Mouse (Mus musculus): ENCODE data around the gene Rsl24d1. TPM values are rescaled to one million over a fixed set of nuclear protein-coding genes. Genes with fewer than 3 reads are reported as not detected.
"Not testable (repeated sequence)": the region's sequence is repeated elsewhere in the genome, so short reads cannot be mapped to it uniquely, and the experiment has no call there.

Gene Rsl24d1
- polyA plus RNA-seq, 1 experiment from 2014 or later: 93.9 TPM

DNA sequence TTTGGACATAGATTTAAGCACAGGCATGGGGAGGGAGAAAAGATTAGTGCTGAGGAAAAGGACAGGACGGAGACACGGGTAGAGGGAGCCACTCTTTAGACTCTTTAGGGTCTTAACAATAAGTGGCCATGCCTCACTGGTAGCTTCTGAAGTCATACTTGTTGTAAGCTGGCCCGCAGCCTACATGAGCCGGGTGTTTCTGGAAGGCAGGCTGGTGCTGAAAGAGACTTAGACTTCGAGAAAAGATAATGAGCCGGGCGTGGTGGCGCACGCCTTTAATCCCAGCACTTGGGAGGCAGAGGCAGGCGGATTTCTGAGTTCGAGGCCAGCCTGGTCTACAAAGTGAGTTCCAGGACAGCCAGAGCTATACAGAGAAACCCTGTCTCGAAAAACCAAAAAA lies 33.9 kb upstream of the Rsl24d1 start:
- 84% methylated on average over 12 of the region's 12 CpGs for WGBS
- not testable (repeated sequence) for H3K36me3 ChIP-seq (ENCODE audit: control insufficient read depth, insufficient read depth, low read length); H3K9ac ChIP-seq (ENCODE audit: low read depth, low read length); H3K27ac ChIP-seq (ENCODE audit: low read depth, low read length); H3K4me3 ChIP-seq (ENCODE audit: low read length); H3K9me3 ChIP-seq (ENCODE audit: control insufficient read depth, low read length); ATAC-seq; H3K27me3 ChIP-seq (replicated peaks; ENCODE audit: control insufficient read depth, insufficient read depth, low read length); H3K4me1 ChIP-seq (ENCODE audit: control insufficient read depth, insufficient read depth, low read depth, low read length); H3K4me2 ChIP-seq (ENCODE audit: low read length)

DNA sequence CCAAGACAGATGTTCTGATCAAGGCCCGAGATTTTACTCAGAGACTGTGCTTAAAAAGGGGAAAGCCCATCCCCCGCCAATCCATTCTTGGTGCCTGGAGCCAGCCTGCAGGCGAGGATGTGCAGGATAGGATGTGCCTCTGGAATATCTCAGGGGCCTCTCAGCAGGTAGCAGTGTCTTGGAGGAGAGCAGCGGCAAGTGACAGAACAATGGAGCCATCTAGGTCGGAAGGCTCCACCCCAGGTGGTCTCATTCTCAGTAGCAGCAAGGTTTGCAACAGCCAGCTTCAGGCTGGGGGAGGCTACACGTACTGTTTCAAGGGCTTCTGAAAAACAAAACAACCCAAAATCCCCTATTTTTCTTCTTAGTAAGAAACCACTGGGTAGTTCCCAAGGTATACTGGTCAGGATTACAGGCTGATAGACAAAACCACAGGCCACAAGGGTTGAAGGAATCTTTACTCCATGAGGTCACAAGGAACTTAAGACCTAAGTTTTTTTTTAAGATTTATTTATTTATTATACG lies 33.4 kb upstream of the Rsl24d1 start:
- no peak overlapping the region for H3K9ac ChIP-seq (ENCODE audit: low read depth, low read length)
- ATAC-seq: no peak
- H3K36me3 ChIP-seq (ENCODE audit: control insufficient read depth, insufficient read depth, low read length): no peaks in the 10 kb centered on the region
- 35% methylated on average over 7 of the region's 7 CpGs for WGBS
- H3K4me2 ChIP-seq (ENCODE audit: low read length): no peak overlapping the region
- H3K9me3 ChIP-seq (ENCODE audit: control insufficient read depth, low read length): no peaks in the 10 kb centered on the region
- no peak overlapping the region for H3K4me3 ChIP-seq (ENCODE audit: low read length)
- no peaks in the 10 kb centered on the region for H3K4me1 ChIP-seq (ENCODE audit: control insufficient read depth, insufficient read depth, low read depth, low read length)
- no peak overlapping the region for H3K27ac ChIP-seq (ENCODE audit: low read depth, low read length)
- H3K27me3 ChIP-seq (replicated peaks; ENCODE audit: control insufficient read depth, insufficient read depth, low read length): no peaks in the 10 kb centered on the region

DNA sequence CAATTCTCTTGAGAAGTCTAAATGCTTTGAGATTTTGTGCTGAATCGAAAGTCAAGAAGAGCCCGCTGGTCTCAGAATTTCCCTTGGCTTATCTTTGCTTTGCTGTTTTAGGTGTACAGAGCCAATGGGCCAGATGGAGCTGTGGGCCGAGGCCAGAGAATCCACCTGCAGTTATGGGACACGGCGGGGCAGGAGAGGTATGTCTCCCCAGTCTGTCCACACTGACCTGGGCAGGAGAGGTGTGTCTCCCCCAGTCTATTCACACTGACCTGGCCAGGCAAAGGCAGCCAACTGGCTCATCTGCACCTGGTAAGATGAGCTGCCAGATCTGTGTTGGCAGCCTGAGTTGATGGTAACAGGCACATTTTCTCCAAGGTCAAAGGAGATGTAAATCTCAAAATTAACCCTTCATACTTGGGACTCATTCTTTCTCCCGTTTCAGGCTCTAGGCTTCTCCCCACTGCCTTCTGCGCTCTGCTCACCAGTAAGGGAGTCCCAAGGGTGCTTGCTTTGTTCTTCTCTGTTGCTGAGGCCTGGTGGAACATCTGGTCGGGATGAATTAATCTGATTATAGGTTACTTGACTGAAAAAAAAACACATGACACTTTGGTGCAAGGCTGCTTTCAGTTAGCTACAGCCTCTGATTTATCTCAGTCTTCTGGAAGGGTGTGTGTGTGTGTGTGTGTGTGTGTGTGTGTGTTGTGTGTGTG lies 30.8 kb upstream of the Rsl24d1 start:
- Histone ChIP-seq H3K27me3 (replicated peaks; ENCODE audit: control insufficient read depth, insufficient read depth, low read length) (no peaks in the 10 kb centered on the region), H3K9ac (ENCODE audit: low read depth, low read length) (no peak overlapping the region), H3K4me1 (ENCODE audit: control insufficient read depth, insufficient read depth, low read depth, low read length) (no peaks in the 10 kb centered on the region), H3K36me3 (ENCODE audit: control insufficient read depth, insufficient read depth, low read length) (no peaks in the 10 kb centered on the region), H3K27ac (ENCODE audit: low read depth, low read length) (no peak overlapping the region), H3K4me2 (ENCODE audit: low read length) (no peak overlapping the region), H3K4me3 (ENCODE audit: low read length) (no peak overlapping the region), H3K9me3 (ENCODE audit: control insufficient read depth, low read length) (no peaks in the 10 kb centered on the region)
- ATAC-seq: no peak
- 72% methylated on average over 8 of the region's 8 CpGs for WGBS

DNA sequence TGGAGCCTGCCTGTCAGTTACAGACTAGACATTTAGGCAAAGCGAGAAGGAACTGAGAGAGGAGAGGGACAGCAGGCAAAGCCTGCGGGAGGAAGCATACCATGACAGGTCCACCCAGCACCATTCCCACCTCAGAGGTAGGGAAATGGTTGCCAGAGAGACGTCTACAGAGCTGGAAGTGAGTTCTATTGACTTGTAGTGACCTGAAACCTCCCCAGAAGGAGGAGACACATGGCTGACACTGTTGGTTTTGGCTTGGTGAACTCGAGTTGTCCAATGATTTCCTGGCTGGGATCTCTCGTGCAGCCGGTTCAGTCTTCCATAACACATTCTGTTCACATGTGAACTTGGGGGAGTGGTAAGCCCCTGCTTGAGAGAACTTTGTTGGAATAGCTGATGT lies 29.3 kb upstream of the Rsl24d1 start:
- Histone ChIP-seq H3K4me2 (ENCODE audit: low read length) (no peak overlapping the region), H3K9me3 (ENCODE audit: control insufficient read depth, low read length) (no peaks in the 10 kb centered on the region), H3K36me3 (ENCODE audit: control insufficient read depth, insufficient read depth, low read length) (no peaks in the 10 kb centered on the region), H3K27ac (ENCODE audit: low read depth, low read length) (no peak overlapping the region), H3K4me3 (ENCODE audit: low read length) (no peak overlapping the region), H3K27me3 (replicated peaks; ENCODE audit: control insufficient read depth, insufficient read depth, low read length) (no peaks in the 10 kb centered on the region), H3K9ac (ENCODE audit: low read depth, low read length) (no peak overlapping the region), H3K4me1 (ENCODE audit: control insufficient read depth, insufficient read depth, low read depth, low read length) (no peaks in the 10 kb centered on the region)
- WGBS: 76% methylated on average over 6 of the region's 6 CpGs
- ATAC-seq: no peak

DNA sequence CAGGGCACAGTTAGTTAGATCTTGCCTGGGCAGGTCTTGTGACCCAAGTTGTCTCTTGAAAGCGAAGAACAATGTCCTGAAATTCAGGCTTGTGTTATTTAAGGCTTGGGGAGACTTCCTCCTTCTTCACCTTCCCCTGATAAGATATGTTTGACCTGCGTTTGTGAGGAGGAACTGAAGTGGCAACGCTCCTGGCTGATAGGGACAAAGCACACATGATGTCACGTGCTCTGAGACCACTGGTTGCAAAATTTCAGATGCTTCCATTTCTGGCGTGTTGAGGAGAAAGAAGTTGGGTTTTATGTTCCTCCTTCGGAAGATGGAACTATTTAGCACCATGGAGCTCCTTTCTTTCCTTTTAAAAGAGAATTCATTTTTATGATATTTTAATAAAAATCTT lies 27.4 kb upstream of the Rsl24d1 start:
- no peak overlapping the region for H3K4me2 ChIP-seq (ENCODE audit: low read length)
- WGBS: 86% methylated on average over 6 of the region's 6 CpGs
- H3K4me3 ChIP-seq (ENCODE audit: low read length): no peak overlapping the region
- no peaks in the 10 kb centered on the region; the same call in 1 of the 2 replicates for H3K27me3 ChIP-seq (replicated peaks; ENCODE audit: control insufficient read depth, insufficient read depth, low read length)
- ATAC-seq: no peak
- H3K27ac ChIP-seq (ENCODE audit: low read depth, low read length): no peak overlapping the region
- H3K9me3 ChIP-seq (ENCODE audit: control insufficient read depth, low read length): no peaks in the 10 kb centered on the region
- no peaks in the 10 kb centered on the region for H3K4me1 ChIP-seq (ENCODE audit: control insufficient read depth, insufficient read depth, low read depth, low read length)
- no peak overlapping the region for H3K9ac ChIP-seq (ENCODE audit: low read depth, low read length)
- H3K36me3 ChIP-seq (ENCODE audit: control insufficient read depth, insufficient read depth, low read length): no peaks in the 10 kb centered on the region

DNA sequence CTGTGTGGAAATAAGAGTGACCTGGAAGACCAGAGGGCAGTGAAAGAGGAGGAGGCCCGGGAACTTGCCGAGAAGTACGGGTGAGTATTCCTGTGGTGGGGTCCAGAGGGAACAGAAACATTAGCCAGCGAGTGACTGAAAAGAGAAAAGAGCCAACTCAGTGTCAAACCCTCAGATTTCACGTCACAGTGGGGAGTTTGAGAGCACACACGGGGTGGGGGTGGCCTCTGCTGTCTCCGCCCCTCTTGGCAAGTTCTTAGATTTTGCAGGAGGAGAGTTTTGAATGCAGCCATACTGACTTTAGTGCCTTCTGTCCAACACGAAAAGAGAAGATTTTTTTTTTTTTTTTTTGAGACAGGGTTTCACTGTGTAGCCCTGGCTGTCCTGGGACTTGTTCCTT lies 26.1 kb upstream of the Rsl24d1 start:
- 52% methylated on average over 8 of the region's 8 CpGs for WGBS
- Histone ChIP-seq H3K9ac (ENCODE audit: low read depth, low read length) (no peak overlapping the region), H3K9me3 (ENCODE audit: control insufficient read depth, low read length) (no peaks in the 10 kb centered on the region), H3K27me3 (replicated peaks; ENCODE audit: control insufficient read depth, insufficient read depth, low read length) (no peaks in the 10 kb centered on the region; the same call in 1 of the 2 replicates), H3K4me1 (ENCODE audit: control insufficient read depth, insufficient read depth, low read depth, low read length) (no peaks in the 10 kb centered on the region), H3K4me3 (ENCODE audit: low read length) (no peak overlapping the region), H3K4me2 (ENCODE audit: low read length) (no peak overlapping the region), H3K36me3 (ENCODE audit: control insufficient read depth, insufficient read depth, low read length) (no peaks in the 10 kb centered on the region), H3K27ac (ENCODE audit: low read depth, low read length) (no peak overlapping the region)
- no peak for ATAC-seq

DNA sequence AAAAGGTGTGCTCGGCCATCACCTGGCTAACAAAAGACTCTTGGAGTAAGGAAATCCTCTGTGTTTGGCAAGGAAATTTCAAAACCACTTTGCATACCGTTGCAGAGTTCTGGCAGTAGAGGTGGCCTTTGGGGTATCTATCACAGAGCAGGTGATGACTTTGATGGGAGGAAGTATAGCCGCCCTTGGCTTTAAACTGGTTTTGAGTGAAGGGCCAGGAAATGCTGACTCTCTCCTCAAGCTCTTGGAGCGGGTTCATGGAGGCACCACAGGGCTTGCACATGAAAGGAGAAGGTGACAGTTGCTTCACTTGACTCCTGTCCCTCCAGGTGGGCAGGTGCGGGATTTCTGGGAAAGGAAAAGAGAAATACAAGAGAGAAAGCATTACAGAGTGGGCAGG lies 25.6 kb upstream of the Rsl24d1 start:
- no peaks in the 10 kb centered on the region for H3K4me1 ChIP-seq (ENCODE audit: control insufficient read depth, insufficient read depth, low read depth, low read length)
- WGBS: 74% methylated on average over 5 of the region's 5 CpGs
- no peak for ATAC-seq

DNA sequence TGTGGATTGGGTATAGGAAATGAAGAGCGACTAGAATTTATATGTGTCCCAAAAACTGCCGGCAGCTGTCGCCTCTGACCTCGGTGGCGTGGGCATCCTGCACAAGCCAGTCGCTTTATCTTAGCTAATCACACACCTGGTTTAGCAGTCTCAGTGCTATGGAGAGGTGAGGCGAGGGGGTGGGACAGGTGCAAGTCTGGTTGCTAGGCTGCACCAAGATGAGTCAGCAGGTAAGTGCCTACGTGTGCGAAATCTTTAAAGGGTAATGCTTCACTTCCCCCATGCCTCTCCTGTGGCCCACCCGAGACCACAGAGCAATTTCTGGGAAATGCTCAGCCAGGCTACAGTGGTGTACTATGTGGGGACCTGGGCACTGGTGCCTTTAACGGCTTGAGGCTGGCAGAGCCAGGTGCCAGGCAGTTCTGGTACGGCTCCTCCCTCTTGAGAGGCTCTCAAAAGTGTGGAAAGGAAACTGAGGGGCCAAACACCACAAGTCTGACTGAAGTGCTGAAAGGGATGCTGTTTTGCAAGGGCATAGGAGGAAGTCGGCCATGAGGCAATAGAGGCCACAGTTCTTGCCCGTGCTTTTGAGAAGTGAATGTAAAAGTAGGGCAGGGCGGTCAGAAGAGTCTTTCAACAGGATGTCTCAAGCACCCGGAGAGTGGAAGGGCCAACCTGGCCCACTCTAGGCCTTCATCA lies 23.9 kb upstream of the Rsl24d1 start:
- no peaks in the 10 kb centered on the region for H3K4me1 ChIP-seq (ENCODE audit: control insufficient read depth, insufficient read depth, low read depth, low read length)
- no peak overlapping the region for H3K4me3 ChIP-seq (ENCODE audit: low read length)
- H3K9ac ChIP-seq (ENCODE audit: low read depth, low read length): no peak overlapping the region
- H3K9me3 ChIP-seq (ENCODE audit: control insufficient read depth, low read length): no peaks in the 10 kb centered on the region
- H3K36me3 ChIP-seq (ENCODE audit: control insufficient read depth, insufficient read depth, low read length): no peaks in the 10 kb centered on the region
- ATAC-seq: no peak
- no peaks in the 10 kb centered on the region; the same call in none of the 2 replicates for H3K27me3 ChIP-seq (replicated peaks; ENCODE audit: control insufficient read depth, insufficient read depth, low read length)
- H3K27ac ChIP-seq (ENCODE audit: low read depth, low read length): no peak overlapping the region
- WGBS: 77% methylated on average over 16 of the region's 16 CpGs
- no peak overlapping the region for H3K4me2 ChIP-seq (ENCODE audit: low read length)

More for the DNA sequence above, 25.6 kb upstream of the Rsl24d1 start:
- H3K9me3 ChIP-seq (ENCODE audit: control insufficient read depth, low read length): no peaks in the 10 kb centered on the region
- H3K4me2 ChIP-seq (ENCODE audit: low read length): no peak overlapping the region
- no peak overlapping the region for H3K9ac ChIP-seq (ENCODE audit: low read depth, low read length)
- H3K27ac ChIP-seq (ENCODE audit: low read depth, low read length): no peak overlapping the region
- no peaks in the 10 kb centered on the region for H3K36me3 ChIP-seq (ENCODE audit: control insufficient read depth, insufficient read depth, low read length)
- no peaks in the 10 kb centered on the region; the same call in 1 of the 2 replicates for H3K27me3 ChIP-seq (replicated peaks; ENCODE audit: control insufficient read depth, insufficient read depth, low read length)
- no peak overlapping the region for H3K4me3 ChIP-seq (ENCODE audit: low read length)

DNA sequence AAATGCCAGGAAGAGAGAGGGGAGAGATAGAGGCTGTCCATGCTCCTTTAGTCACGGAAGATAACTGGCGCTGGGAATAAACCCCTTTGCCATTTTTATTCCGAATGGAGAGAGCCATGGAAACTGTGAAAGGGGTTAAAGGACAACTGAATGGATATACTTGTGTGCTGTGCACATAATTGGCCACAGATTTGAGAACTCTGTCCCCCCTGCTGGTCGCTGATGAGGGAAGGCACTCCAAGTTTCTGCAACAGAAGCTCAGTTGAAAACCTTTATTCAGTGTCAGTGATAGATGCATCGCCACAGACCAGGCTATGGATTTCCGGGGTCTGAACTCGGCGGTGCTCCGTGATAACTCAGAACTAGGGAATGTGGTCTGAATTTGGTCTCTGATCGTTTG lies 23.1 kb upstream of the Rsl24d1 start:
- no peaks in the 10 kb centered on the region for H3K4me1 ChIP-seq (ENCODE audit: control insufficient read depth, insufficient read depth, low read depth, low read length)
- no peak overlapping the region for H3K27ac ChIP-seq (ENCODE audit: low read depth, low read length)
- H3K9ac ChIP-seq (ENCODE audit: low read depth, low read length): no peak overlapping the region
- H3K9me3 ChIP-seq (ENCODE audit: control insufficient read depth, low read length): no peaks in the 10 kb centered on the region
- H3K4me3 ChIP-seq (ENCODE audit: low read length): no peak overlapping the region
- H3K4me2 ChIP-seq (ENCODE audit: low read length): no peak overlapping the region
- H3K36me3 ChIP-seq (ENCODE audit: control insufficient read depth, insufficient read depth, low read length): no peaks in the 10 kb centered on the region
- no peaks in the 10 kb centered on the region; the same call in none of the 2 replicates for H3K27me3 ChIP-seq (replicated peaks; ENCODE audit: control insufficient read depth, insufficient read depth, low read length)
- ATAC-seq: no peak
- WGBS: 79% methylated on average over 10 of the region's 10 CpGs

Data from hindbrain, embryonic 16.5 days (tissue).